Mouse (Mus musculus): ENCODE measurements around the gene Emb.

DNA sequence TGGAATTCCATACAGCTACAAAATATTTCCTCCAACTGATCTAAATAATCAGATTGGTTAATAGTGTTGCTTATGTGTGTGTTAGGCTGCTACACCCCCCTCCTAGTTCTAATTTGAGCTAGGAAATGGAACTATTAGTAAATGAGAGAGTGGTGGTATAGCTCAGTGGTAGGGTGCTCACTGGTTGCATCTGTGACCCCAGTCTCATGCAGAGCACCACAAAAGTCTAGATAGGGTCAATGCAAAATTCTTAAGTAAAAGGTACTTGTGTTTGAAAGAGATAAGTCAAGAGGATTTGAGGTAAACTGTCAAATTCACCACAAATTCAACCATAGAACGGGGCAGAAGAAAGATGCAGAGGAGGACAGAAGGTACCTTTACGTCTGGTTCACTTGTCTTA lies 10.7 kb upstream of the Emb start:
- TF ChIP-seq CTCF (IDR thresholded peaks at IDR 0.05; ENCODE audit: borderline replicate concordance, insufficient read depth, low read depth, low read length) (no peak), POLR2A (IDR thresholded peaks at IDR 0.05; ENCODE audit: borderline replicate concordance, insufficient read depth, low read length) (no peak)

Data from cerebellum, adult 2 months (tissue).